Mouse (Mus musculus): ENCODE results near the gene Fam32a. TPM values are rescaled to one million over a fixed set of nuclear protein-coding genes. Genes with fewer than 3 reads are reported as not detected.

Fam32a gene
- total and polyA plus RNA-seq, 3 experiments: 33.1 to 43.0 (median 34.6) TPM

GRCm38 (mm10) chr8:72218781-72219540 lies 569 bp upstream of the Fam32a start:
- 0 out of 2 replicates have a peak overlapping the region, but pooled peaks have one; percentile 30 for H3K9ac ChIP-seq (ENCODE audit: insufficient read depth, low read depth)
- peak overlapping the region in 2 of 3 experiments; percentile 43 to 75 for H3K4me3 ChIP-seq (replicated peaks in 1 of 3; ENCODE audit: low read depth in 2 of 3, low read length in 2 of 3, poor library complexity in 1 of 3)
- peak overlapping the region; percentile 38; the same call in 1 of the 2 replicates for H3K4me2 ChIP-seq (ENCODE audit: insufficient read depth, low read depth, poor library complexity, severe bottlenecking)
- TF ChIP-seq CHD2 (IDR thresholded peaks at IDR 0.05; ENCODE audit: low read length): no peak
- no peak for TF ChIP-seq EP300 (IDR thresholded peaks at IDR 0.05; ENCODE audit: low read length)
- no peak for TF ChIP-seq KAT2A (IDR thresholded peaks at IDR 0.05; ENCODE audit: insufficient replicate concordance, low read length)
- no peak for TF ChIP-seq RAD21 (IDR thresholded peaks at IDR 0.05; ENCODE audit: low read depth, low read length)
- TF ChIP-seq JUN (IDR thresholded peaks at IDR 0.05; ENCODE audit: insufficient read depth, low read depth, low read length): no peak
- no peak for TF ChIP-seq ETS1 (conservative IDR thresholded peaks at IDR 0.05; ENCODE audit: low read depth, low read length)
- no peak for TF ChIP-seq ZKSCAN1 (IDR thresholded peaks at IDR 0.05; ENCODE audit: borderline replicate concordance, low read depth, low read length)
- no peak for TF ChIP-seq USF1 (IDR thresholded peaks at IDR 0.05; ENCODE audit: low read depth, low read length)
- no peak for TF ChIP-seq MEF2A (IDR thresholded peaks at IDR 0.05; ENCODE audit: borderline replicate concordance, low read depth, low read length)
- TF ChIP-seq PAX5 (IDR thresholded peaks at IDR 0.05; ENCODE audit: low read length): no peak
- TF ChIP-seq USF2 (conservative IDR thresholded peaks at IDR 0.05; ENCODE audit: low read depth, low read length): no peak
- no peak for TF ChIP-seq NRF1 (IDR thresholded peaks at IDR 0.05; ENCODE audit: low read depth, low read length)
- no peak for TF ChIP-seq GABPA (IDR thresholded peaks at IDR 0.05; ENCODE audit: insufficient replicate concordance, low read depth, low read length)
- TF ChIP-seq BHLHE40 (IDR thresholded peaks at IDR 0.05; ENCODE audit: low read depth, low read length): no peak
- no peak for TF ChIP-seq NELFE (IDR thresholded peaks at IDR 0.05; ENCODE audit: low read depth, low read length)
- dilution Hi-C loops (cut with MboI; ENCODE audit: extremely low pct_ligation_motif_present, extremely low pct_unique_long_range_greater_than_20kb, low sequenced_read_pairs) (no loop called here), in situ Hi-C loops (cut with MboI; ENCODE audit: low pct_ligation_motif_present, low pct_unique_long_range_greater_than_20kb, low sequenced_read_pairs) (loop anchor here (5.0 kb wide), 1 partner anchor 42 kb away; no protein-coding TSS in a partner anchor)
- H3K36me3 ChIP-seq (replicated peaks in 1 of 2; ENCODE audit: control insufficient read depth in 1 of 2, insufficient read depth in 1 of 2, low read length in 1 of 2): peaks cover 27 to 31% of the 10 kb centered on the region in 2 experiments
- no peak for DNase-seq (ENCODE audit: extremely low read depth)
- H3K79me2 ChIP-seq (replicated peaks; ENCODE audit: control insufficient read depth, extremely low read depth, insufficient read depth, poor library complexity, severe bottlenecking): peaks cover 16% of the 10 kb centered on the region
- H3K27me3 ChIP-seq (replicated peaks): no peaks in the 10 kb centered on the region
- no peak overlapping the region for H3K27ac ChIP-seq (ENCODE audit: insufficient read depth, low read depth)
- H3K4me1 ChIP-seq (ENCODE audit: control insufficient read depth in 1 of 2, insufficient read depth in 2 of 2): peaks cover 3 to 38% of the 10 kb centered on the region in 2 experiments; a peak in 3 of 4 replicates
- H3K9me3 ChIP-seq (replicated peaks; ENCODE audit: low read length): no peaks in the 10 kb centered on the region

- Histone ChIP-seq H3K9ac (ENCODE audit: insufficient read depth, low read depth) (peak overlapping the region; percentile 88; the same call in 1 of the 2 replicates), H3K79me2 (replicated peaks; ENCODE audit: control insufficient read depth, extremely low read depth, insufficient read depth, poor library complexity, severe bottlenecking) (peaks cover 16% of the 10 kb centered on the region), H3K27ac (ENCODE audit: insufficient read depth, low read depth) (no peak overlapping the region), H3K4me1 (ENCODE audit: control insufficient read depth in 1 of 2, insufficient read depth in 2 of 2) (peaks cover 3 to 27% of the 10 kb centered on the region in 2 experiments; a peak in 3 of 4 replicates), H3K4me2 (ENCODE audit: insufficient read depth, low read depth, poor library complexity, severe bottlenecking) (peak overlapping the region; percentile 84), H3K27me3 (replicated peaks) (no peaks in the 10 kb centered on the region), H3K4me3 (replicated peaks in 1 of 3; ENCODE audit: low read depth in 2 of 3, low read length in 2 of 3, poor library complexity in 1 of 3) (peak overlapping the region; percentile 75 to 79 (median 76)), H3K36me3 (replicated peaks in 1 of 2; ENCODE audit: control insufficient read depth in 1 of 2, insufficient read depth in 1 of 2, low read length in 1 of 2) (peaks cover 28 to 33% of the 10 kb centered on the region in 2 experiments), H3K9me3 (replicated peaks; ENCODE audit: low read length) (no peaks in the 10 kb centered on the region)
- TF ChIP-seq ZMIZ1 (IDR thresholded peaks at IDR 0.05; ENCODE audit: low read depth, low read length) (no peak), MEF2A (IDR thresholded peaks at IDR 0.05; ENCODE audit: borderline replicate concordance, low read depth, low read length) (no peak), JUN (IDR thresholded peaks at IDR 0.05; ENCODE audit: insufficient read depth, low read depth, low read length) (no peak), USF1 (IDR thresholded peaks at IDR 0.05; ENCODE audit: low read depth, low read length) (no peak), POLR2A (IDR thresholded peaks at IDR 0.05; ENCODE audit: low read depth, low read length) (no peak), MAZ (IDR thresholded peaks at IDR 0.05; ENCODE audit: low read depth, low read length) (no peak), E2F4 (IDR thresholded peaks at IDR 0.05; ENCODE audit: insufficient replicate concordance, low read depth, low read length) (no peak), GABPA (IDR thresholded peaks at IDR 0.05; ENCODE audit: insufficient replicate concordance, low read depth, low read length) (no peak), CTCF (conservative IDR thresholded peaks at IDR 0.05 in 1 of 2, IDR thresholded peaks at IDR 0.05 in 1 of 2; ENCODE audit: low read depth in 2 of 2, low read length in 2 of 2) (peak; percentile 11 to 41; a peak in 2 of 4 replicates), EP300 (IDR thresholded peaks at IDR 0.05; ENCODE audit: low read length) (no peak), NRF1 (IDR thresholded peaks at IDR 0.05; ENCODE audit: low read depth, low read length) (no peak), HCFC1 (IDR thresholded peaks at IDR 0.05; ENCODE audit: low read depth, low read length) (no peak), MXI1 (IDR thresholded peaks at IDR 0.05; ENCODE audit: low read depth, low read length) (0 out of 2 replicates have a peak, but pooled peaks have one; percentile 2), ELF1 (IDR thresholded peaks at IDR 0.05; ENCODE audit: low read depth, low read length) (no peak)
- dilution Hi-C loops (cut with MboI; ENCODE audit: extremely low pct_ligation_motif_present, extremely low pct_unique_long_range_greater_than_20kb, low sequenced_read_pairs): no loop called here
- DNase-seq (ENCODE audit: extremely low read depth): no peak
- in situ Hi-C loops (cut with MboI; ENCODE audit: low pct_ligation_motif_present, low pct_unique_long_range_greater_than_20kb, low sequenced_read_pairs): no loop called here
Measured at GRCm38 (mm10) chr8:72220758-72221157, 1.2 kb downstream of the Fam32a start.

Data from CH12.LX (cell line).